Mouse (Mus musculus) heart, embryonic 14.5 days (tissue): ENCODE measurements around the gene Wdr19. TPM values are rescaled to one million over a fixed set of nuclear protein-coding genes. Genes with fewer than 3 reads are reported as not detected.

Experiments used
- ATAC-seq: fragments of 200-750 bp; cut with Nextera tagmentation; 2 replicates; pipeline ENCODE4 v1.8.0; 2017; ENCODE audit warnings: low read depth, moderate TSS enrichment; ENCODE audit not compliant: insufficient number of reproducible peaks, insufficient read depth, low FRiP score
- H3K27ac ChIP-seq, 2 experiments: fragments of 200-500 bp in 1 of 2; fragments of 300-500 bp in 1 of 2; sonication (generic) in 1 of 2; replicated peaks in 1 of 2; 2 replicates each; pipeline ENCODE4 v1.5.1; 2012 to 2014; ENCODE audit warnings: low read depth in 2 of 2, low read length in 2 of 2, control low read depth in 1 of 2, mild to moderate bottlenecking in 1 of 2, mixed read lengths in 1 of 2; ENCODE audit not compliant: control insufficient read depth in 1 of 2, insufficient read depth in 1 of 2
- H3K27me3 ChIP-seq: fragments of 300-500 bp; sonication (generic); 2 replicates; pipeline ENCODE4 v1.6.1; 2014; ENCODE audit warnings: mild to moderate bottlenecking, low read length, control low read depth; ENCODE audit not compliant: control insufficient read depth, insufficient read depth
- H3K36me3 ChIP-seq: fragments of 300-500 bp; sonication (generic); 2 replicates; pipeline ENCODE4 v1.6.1; 2014; ENCODE audit warnings: mild to moderate bottlenecking, control low read depth, low read length, mixed read lengths; ENCODE audit not compliant: control insufficient read depth, insufficient read depth
- H3K4me1 ChIP-seq, 2 experiments: fragments of 200-500 bp in 1 of 2; fragments of 300-500 bp in 1 of 2; sonication (generic) in 1 of 2; 2 replicates each; pipeline ENCODE4 v1.6.1; 2012 to 2014; ENCODE audit warnings: low read length in 2 of 2, control low read depth in 1 of 2, mixed read lengths in 1 of 2; ENCODE audit not compliant: control insufficient read depth in 2 of 2, insufficient read depth in 2 of 2
- H3K4me2 ChIP-seq: fragments of 300-500 bp; sonication (generic); 2 replicates; pipeline ENCODE4 v1.6.1; 2014; ENCODE audit warnings: mild to moderate bottlenecking, low read length
- H3K4me3 ChIP-seq, 2 experiments: fragments of 200-500 bp in 1 of 2; fragments of 300-500 bp in 1 of 2; sonication (generic) in 1 of 2; 2 replicates each; pipeline ENCODE4 v1.5.1; 2012 to 2014; ENCODE audit warnings: low read length in 2 of 2, mild to moderate bottlenecking in 2 of 2, control low read depth in 1 of 2, low read depth in 1 of 2, moderate library complexity in 1 of 2; ENCODE audit not compliant: control insufficient read depth in 1 of 2, insufficient read depth in 1 of 2
- H3K9ac ChIP-seq: fragments of 300-500 bp; sonication (generic); 2 replicates; pipeline ENCODE4 v1.6.1; 2014; ENCODE audit warnings: mild to moderate bottlenecking, low read length
- H3K9me3 ChIP-seq: fragments of 300-500 bp; sonication (generic); 2 replicates; pipeline ENCODE4 v1.6.1; 2016; ENCODE audit warnings: low read length, control low read depth; ENCODE audit not compliant: control insufficient read depth
- WGBS: fragments of 180-500 bp; shearing (Covaris S2); extraction: QIAGEN DNeasy Blood & Tissue Kit; methylation state at CpG from one replicate; pipeline ENCODE4 v1.1.7; 2014; 5-methylcytosine and 5-hydroxymethylcytosine counted together
- polyA plus RNA-seq: library from polyadenylated mRNA; unstranded; fragments of >200 nt; fragmentation: Nextera tagmentation; extraction: Ambion mirVana; gene quantifications from 2 replicates; pipeline ENCODE4 v1.2.1, GENCODE M21; 2014

Wdr19 gene
- polyA plus RNA-seq, 1 experiment from 2014 or later: 9.9 TPM

DNA sequence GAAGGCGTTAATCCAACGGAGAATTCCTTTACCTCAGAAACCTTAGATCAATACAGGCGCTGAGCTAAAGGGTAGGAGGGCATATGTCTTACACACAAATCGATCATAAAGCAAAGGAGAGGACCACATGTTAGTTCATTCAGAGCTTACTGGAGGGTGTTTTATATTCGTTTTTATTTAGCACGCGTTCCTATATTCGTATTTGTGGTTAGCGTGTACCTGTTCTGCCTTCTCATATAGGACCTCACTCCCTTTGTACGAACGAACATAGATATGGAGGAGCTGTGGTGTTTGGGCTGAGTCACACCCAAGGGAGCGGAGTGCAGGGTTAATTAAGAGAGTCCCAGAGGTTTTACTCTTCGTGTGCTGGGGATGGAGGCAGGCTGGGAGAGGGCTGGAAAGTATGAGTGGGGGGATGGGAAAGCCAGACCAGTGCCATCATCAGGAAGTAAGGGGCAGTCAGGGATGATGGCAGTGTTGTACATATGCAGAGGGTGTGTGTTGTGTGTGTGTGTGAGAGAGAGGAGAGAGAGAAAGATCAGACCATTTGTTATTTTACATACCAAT is 23.5 kb upstream of the Wdr19 start:
- Histone ChIP-seq H3K4me1 (peaks cover 19 to 20% of the 10 kb centered on the region in 2 experiments), H3K27me3 (no peaks in the 10 kb centered on the region), H3K27ac (peak overlapping the region; percentile 19 to 43; a peak in 2 of 4 replicates), H3K36me3 (no peaks in the 10 kb centered on the region), H3K9me3 (no peaks in the 10 kb centered on the region), H3K9ac (no peak overlapping the region), H3K4me3 (no peak overlapping the region), H3K4me2 (peak overlapping the region; percentile 9)
- WGBS: 56% methylated on average over 13 of the region's 13 CpGs
- ATAC-seq: no peak

DNA sequence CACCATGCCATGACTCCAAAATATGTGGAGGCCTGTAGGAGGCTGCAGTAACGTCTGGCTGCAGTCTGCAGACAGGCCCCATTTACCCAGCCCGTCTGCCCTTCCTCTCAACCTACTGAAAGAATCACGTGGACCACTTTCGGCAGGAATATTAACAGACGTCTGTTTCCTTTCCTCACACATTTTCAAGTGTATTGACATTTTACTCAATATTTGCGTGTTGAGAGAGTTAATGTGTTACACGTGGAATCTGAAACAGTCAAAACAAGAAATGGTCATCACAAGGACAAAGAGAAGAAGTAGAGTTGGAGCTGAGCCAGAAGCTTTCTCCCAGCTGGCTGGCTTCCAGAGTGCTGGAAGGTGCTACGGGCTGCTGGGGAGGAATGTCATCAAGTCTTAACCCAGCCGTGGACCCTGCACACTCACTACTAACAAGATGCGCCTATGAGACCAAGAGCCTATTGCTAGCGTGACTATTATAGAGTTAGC is 22.4 kb upstream of the Wdr19 start:
- peaks cover 26% of the 10 kb centered on the region in 2 experiments for H3K4me1 ChIP-seq
- 7% methylated on average over 11 of the region's 11 CpGs for WGBS
- no peaks in the 10 kb centered on the region for H3K36me3 ChIP-seq
- no peak overlapping the region for H3K4me3 ChIP-seq
- peak; percentile 41; the same call in 1 of the 2 replicates for ATAC-seq
- H3K9me3 ChIP-seq: no peaks in the 10 kb centered on the region
- H3K4me2 ChIP-seq: peak overlapping the region; percentile 29
- peak overlapping the region; percentile 87 to 88 for H3K27ac ChIP-seq
- no peak overlapping the region for H3K9ac ChIP-seq
- no peaks in the 10 kb centered on the region for H3K27me3 ChIP-seq

GRCm38 (mm10) chr5:65178477-65178876 is 21.0 kb upstream of the Wdr19 start:
- Histone ChIP-seq H3K4me3 (no peak overlapping the region), H3K4me1 (peaks cover 26% of the 10 kb centered on the region in 2 experiments), H3K36me3 (no peaks in the 10 kb centered on the region), H3K9me3 (no peaks in the 10 kb centered on the region), H3K9ac (no peak overlapping the region), H3K27me3 (no peaks in the 10 kb centered on the region), H3K27ac (no peak overlapping the region), H3K4me2 (no peak overlapping the region)
- ATAC-seq: no peak
- 89% methylated on average over 9 of the region's 9 CpGs for WGBS

DNA sequence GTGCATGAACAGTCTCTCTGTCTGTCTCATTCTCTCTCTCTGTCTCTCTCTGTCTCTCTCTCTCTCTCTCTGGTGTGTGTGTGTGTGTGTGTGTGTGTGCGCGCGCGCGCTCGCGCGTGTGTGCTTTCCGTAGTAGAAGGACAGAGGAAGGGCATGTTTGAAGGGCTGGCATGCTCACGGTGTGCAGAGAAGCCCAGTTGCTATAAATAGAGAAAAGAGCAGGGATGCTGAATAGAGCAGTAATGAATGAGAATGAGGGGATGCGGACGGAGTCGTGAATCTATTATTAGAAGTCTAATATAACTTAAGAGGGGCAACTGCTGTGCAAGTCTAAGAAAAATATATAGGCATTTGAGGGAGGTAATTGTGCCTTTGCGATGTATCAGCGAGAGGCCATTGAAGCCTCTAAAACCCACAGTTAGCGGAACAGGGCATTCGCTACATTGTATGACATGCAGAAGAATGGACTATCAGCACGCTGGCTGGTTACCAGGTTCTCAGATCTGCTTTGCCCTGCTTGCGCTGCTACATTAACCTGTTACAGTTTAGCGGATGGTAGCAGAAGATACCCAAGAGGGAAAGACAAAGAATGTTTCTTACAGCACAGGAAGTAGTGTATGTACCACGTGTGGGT is 18.2 kb upstream of the Wdr19 start:
- Histone ChIP-seq H3K4me3 (peak overlapping the region in 1 of 2 experiments; percentile 4; a peak in 1 of 4 replicates), H3K36me3 (no peaks in the 10 kb centered on the region), H3K9me3 (no peaks in the 10 kb centered on the region), H3K4me2 (peak overlapping the region; percentile 57), H3K4me1 (peaks cover 14 to 26% of the 10 kb centered on the region in 2 experiments), H3K27me3 (no peaks in the 10 kb centered on the region), H3K27ac (peak overlapping the region; percentile 93), H3K9ac (peak overlapping the region; percentile 47; the same call in 1 of the 2 replicates)
- peak; percentile 79 for ATAC-seq
- WGBS: 34% methylated on average over 21 of the region's 21 CpGs

GRCm38 (mm10) chr5:65181794-65182169 is 17.7 kb upstream of the Wdr19 start:
- no peak overlapping the region; a peak in 1 of 4 replicates for H3K4me3 ChIP-seq
- no peaks in the 10 kb centered on the region for H3K36me3 ChIP-seq
- WGBS: 31% methylated on average over 4 of the region's 4 CpGs
- H3K9me3 ChIP-seq: no peaks in the 10 kb centered on the region
- H3K4me1 ChIP-seq: peaks cover 14 to 23% of the 10 kb centered on the region in 2 experiments
- peak overlapping the region; percentile 93 for H3K27ac ChIP-seq
- peak overlapping the region; percentile 57 for H3K4me2 ChIP-seq
- ATAC-seq: peak; percentile 66
- H3K9ac ChIP-seq: peak overlapping the region; percentile 47; the same call in 1 of the 2 replicates
- H3K27me3 ChIP-seq: no peaks in the 10 kb centered on the region

DNA sequence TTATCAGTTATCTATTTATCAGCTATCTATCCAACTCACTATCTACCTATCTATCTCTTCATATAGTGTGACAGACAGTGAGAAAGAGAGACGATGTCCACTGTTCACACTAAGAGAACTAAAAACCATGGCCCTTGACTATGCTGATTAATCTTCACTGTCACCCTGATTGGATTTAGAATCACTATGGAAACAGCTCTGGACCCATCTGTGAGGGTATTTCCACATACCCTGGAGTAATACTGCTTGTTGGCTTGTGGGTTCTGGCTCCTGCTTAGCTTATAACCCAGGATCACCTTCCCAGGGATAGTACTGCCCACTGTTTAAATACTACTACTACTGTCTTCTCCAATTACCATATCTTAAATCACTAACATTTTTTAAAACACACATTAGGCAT is 17.2 kb upstream of the Wdr19 start:
- H3K27ac ChIP-seq: peak overlapping the region in 1 of 2 experiments; percentile 93; a peak in 1 of 4 replicates
- 74% methylated on average over 1 of the region's 1 CpGs for WGBS
- peaks cover 10 to 18% of the 10 kb centered on the region in 2 experiments for H3K4me1 ChIP-seq
- H3K36me3 ChIP-seq: no peaks in the 10 kb centered on the region
- H3K4me3 ChIP-seq: no peak overlapping the region
- H3K9ac ChIP-seq: no peak overlapping the region
- no peak overlapping the region for H3K4me2 ChIP-seq
- no peak for ATAC-seq
- H3K27me3 ChIP-seq: no peaks in the 10 kb centered on the region
- H3K9me3 ChIP-seq: no peaks in the 10 kb centered on the region

GRCm38 (mm10) chr5:65191601-65192000 is 7.9 kb upstream of the Wdr19 start:
- Histone ChIP-seq H3K27ac (no peak overlapping the region), H3K9ac (no peak overlapping the region), H3K4me2 (no peak overlapping the region), H3K9me3 (peaks cover 6% of the 10 kb centered on the region), H3K27me3 (no peaks in the 10 kb centered on the region), H3K36me3 (no peaks in the 10 kb centered on the region), H3K4me3 (no peak overlapping the region), H3K4me1 (no peaks in the 10 kb centered on the region)
- WGBS: 86% methylated on average over 5 of the region's 5 CpGs
- no peak for ATAC-seq
